Mouse (Mus musculus): ENCODE data around the gene Psmd12.

GRCm38 (mm10) chr11:107532271-107532670 is 53.0 kb downstream of the Psmd12 start:
- TF ChIP-seq CTCF (IDR thresholded peaks at IDR 0.05 in 2 of 3, conservative IDR thresholded peaks at IDR 0.05 in 1 of 3; ENCODE audit: control insufficient read depth in 1 of 3, insufficient read depth in 1 of 3, low read depth in 2 of 3, low read length in 3 of 3, poor library complexity in 1 of 3, severe bottlenecking in 1 of 3) (no peak), ZMIZ1 (IDR thresholded peaks at IDR 0.05; ENCODE audit: low read depth, low read length) (no peak), SIN3A (IDR thresholded peaks at IDR 0.05; ENCODE audit: low read length) (no peak), MAFK (IDR thresholded peaks at IDR 0.05; ENCODE audit: borderline replicate concordance, low read depth, low read length) (no peak), POLR2A (IDR thresholded peaks at IDR 0.05; ENCODE audit: control insufficient read depth in 1 of 2, insufficient read depth in 1 of 2, low read depth in 1 of 2, low read length in 2 of 2, poor library complexity in 1 of 2) (no peak), ZKSCAN1 (IDR thresholded peaks at IDR 0.05; ENCODE audit: low read depth, low read length) (no peak), USF1 (IDR thresholded peaks at IDR 0.05; ENCODE audit: low read depth, low read length) (no peak), EP300 (IDR thresholded peaks at IDR 0.05; ENCODE audit: low read depth in 1 of 2, low read length in 2 of 2) (no peak), ZC3H11A (IDR thresholded peaks at IDR 0.05; ENCODE audit: low read depth, low read length) (no peak), GATA1 (IDR thresholded peaks at IDR 0.05; ENCODE audit: low read depth, low read length) (no peak), MYC (IDR thresholded peaks at IDR 0.05; ENCODE audit: low read depth, low read length) (no peak), KAT2A (conservative IDR thresholded peaks at IDR 0.05; ENCODE audit: low read depth, low read length) (no peak), E2F4 (IDR thresholded peaks at IDR 0.05; ENCODE audit: borderline replicate concordance, low read depth, low read length) (no peak), MEF2A (IDR thresholded peaks at IDR 0.05; ENCODE audit: extremely low read depth, insufficient replicate concordance, low read depth, low read length, poor library complexity, severe bottlenecking) (no peak)
